Mouse (Mus musculus) mouse embryonic stem cell (cell line): ENCODE measurements around the gene Tmem95.

Experiments used
- in situ Hi-C, 2 experiments: fragments of 300-500 bp; cut with MboI; formaldehyde crosslinking; loops; 1 replicate in 1 of 2; 3 replicates in 1 of 2; pipeline ENCODE4 v1.14.3; 2019 to 2020; ENCODE audit warnings: low sequenced_read_pairs in 2 of 2, low pct_unique_long_range_greater_than_20kb in 1 of 2, mixed read lengths in 1 of 2; ENCODE audit not compliant: unreplicated experiment in 1 of 2

Gene Tmem95

GRCm38 (mm10) chr11:69884240-69884639, 6.4 kb upstream of the Tmem95 start:
- in situ Hi-C loops = loop anchor here in 1 of 2 experiments (25.0 kb wide), 1 partner anchor 247 kb away; the partner anchor contains the start of gene Fxr2

GRCm38 (mm10) chr11:69883527-69884151, 5.8 kb upstream of the Tmem95 start:
- in situ Hi-C loops = loop anchor here in 1 of 2 experiments (25.0 kb wide), 1 partner anchor 246 kb away; the partner anchor contains the start of gene Fxr2

- in situ Hi-C loops = loop anchor here in 1 of 2 experiments (25.0 kb wide), 1 partner anchor 246 kb away; the partner anchor contains the start of gene Fxr2
Measured at GRCm38 (mm10) chr11:69883066-69883465, 5.2 kb upstream of the Tmem95 start.

- in situ Hi-C loops = loop anchor here in 1 of 2 experiments (25.0 kb wide), 1 partner anchor 245 kb away; the partner anchor contains the start of gene Fxr2
Measured at GRCm38 (mm10) chr11:69881787-69882670, 4.2 kb upstream of the Tmem95 start.

- in situ Hi-C loops = loop anchor here in 1 of 2 experiments (25.0 kb wide), 1 partner anchor 244 kb away; the partner anchor contains the start of gene Fxr2
Measured at GRCm38 (mm10) chr11:69880853-69881603, 3.2 kb upstream of the Tmem95 start, which contains the start of gene Kctd11. TSS of gene Kctd11 (minus strand) at chr11:69881406.

- in situ Hi-C loops = loop anchor here in 1 of 2 experiments (25.0 kb wide), 1 partner anchor 243 kb away; the partner anchor contains the start of gene Fxr2
Measured at GRCm38 (mm10) chr11:69880506-69880852, 2.7 kb upstream of the Tmem95 start.

GRCm38 (mm10) chr11:69879711-69880110, 1.9 kb upstream of the Tmem95 start:
- in situ Hi-C loops = loop anchor here (5.0 to 25.0 kb wide), 5 partner anchors 65 to 242 kb away; partner anchors contain the start of genes Fxr2 (in 1 of the 2), Gm39566 (in 1 of the 2), Spem2 (in 1 of the 2) and Tmem102 (in 1 of the 2)

GRCm38 (mm10) chr11:69878952-69879351, 1.1 kb upstream of the Tmem95 start:
- in situ Hi-C loops = loop anchor here (5.0 to 25.0 kb wide), 5 partner anchors 64 to 242 kb away; partner anchors contain the start of genes Fxr2 (in 1 of the 2), Gm39566 (in 1 of the 2), Spem2 (in 1 of the 2) and Tmem102 (in 1 of the 2)

- in situ Hi-C loops = loop anchor here (5.0 to 25.0 kb wide), 5 partner anchors 64 to 241 kb away; partner anchors contain the start of genes Fxr2 (in 1 of the 2), Gm39566 (in 1 of the 2), Spem2 (in 1 of the 2) and Tmem102 (in 1 of the 2)
Measured at GRCm38 (mm10) chr11:69878399-69878798, 581 bp upstream of the Tmem95 start.

GRCm38 (mm10) chr11:69876867-69877266, 951 bp downstream of the Tmem95 start:
- in situ Hi-C loops = loop anchor here (5.0 to 25.0 kb wide), 5 partner anchors 62 to 240 kb away; partner anchors contain the start of genes Fxr2 (in 1 of the 2), Gm39566 (in 1 of the 2), Spem2 (in 1 of the 2) and Tmem102 (in 1 of the 2)

- in situ Hi-C loops = loop anchor here (5.0 to 25.0 kb wide), 5 partner anchors 61 to 239 kb away; partner anchors contain the start of genes Fxr2 (in 1 of the 2), Gm39566 (in 1 of the 2), Spem2 (in 1 of the 2) and Tmem102 (in 1 of the 2)
Measured at GRCm38 (mm10) chr11:69876186-69876585, 1.6 kb downstream of the Tmem95 start.

- in situ Hi-C loops = loop anchor here in 1 of 2 experiments (10.0 kb wide), 1 partner anchor 58 kb away; the partner anchor contains the start of genes Gm39566 and Spem2
Measured at GRCm38 (mm10) chr11:69872451-69872850, 5.4 kb downstream of the Tmem95 start.

GRCm38 (mm10) chr11:69871822-69872221, 6.0 kb downstream of the Tmem95 start:
- in situ Hi-C loops = loop anchor here in 1 of 2 experiments (10.0 kb wide), 1 partner anchor 57 kb away; the partner anchor contains the start of genes Gm39566 and Spem2

- in situ Hi-C loops = loop anchor here in 1 of 2 experiments (10.0 kb wide), 1 partner anchor 56 kb away; the partner anchor contains the start of genes Gm39566 and Spem2
Measured at GRCm38 (mm10) chr11:69870289-69871069, 7.3 kb downstream of the Tmem95 start.

- in situ Hi-C loops = no loop called here
Measured at GRCm38 (mm10) chr11:69867335-69867734, 10.5 kb downstream of the Tmem95 start.

GRCm38 (mm10) chr11:69865561-69865960, 12.3 kb downstream of the Tmem95 start:
- in situ Hi-C loops = no loop called here
